Mouse (Mus musculus): ENCODE results near the gene Gpr101.
A peak's percentile ranks its signal among the peaks of the same experiment; 100 is the strongest.

Gene Gpr101

GRCm38 (mm10) chrX:57503634-57504033 lies at the start of gene Gpr101:
Gene Gpr101, minus strand, starts transcription at chrX:57503757.
- no peak for DNase-seq (ENCODE audit: low spot score)

- peak; percentile 12 for DNase-seq (ENCODE audit: low spot score)
Observed at GRCm38 (mm10) chrX:57521117-57522095, 17.8 kb upstream of the Gpr101 start.

GRCm38 (mm10) chrX:57506247-57506646 lies 2.7 kb upstream of the Gpr101 start:
- DNase-seq (ENCODE audit: low spot score) = no peak
